Mouse (Mus musculus) left cerebral cortex, postnatal 36 days (tissue): ENCODE measurements at regions not wholly inside any gene's neighbourhood (a gene's known extent, or its start where the extent isn't known, plus 50 kb on each side); places are given as distances from the start of the nearest gene placed in this dataset.
A peak's percentile ranks its signal among the peaks of the same experiment; 100 is the strongest.

Source experiments
- DNase-seq, 2 experiments: peaks; one replicate each; pipeline ENCODE4 v3.0.0; 2021 to 2022; ENCODE audit warnings: low spot score in 2 of 2, mixed read lengths in 1 of 2
- intact Hi-C: fragments of 180-260 bp; cut with DNase I; formaldehyde crosslinking; loops from one replicate; pipeline ENCODE4 v1.15.1; 2025

GRCm38 (mm10) chr16:77405859-77406258, 196.0 kb downstream of the Gm11146 start:
- intact Hi-C loops = no loop called here
- DNase-seq = no peak

- DNase-seq = no peak
- intact Hi-C loops = no loop called here
Measured at GRCm38 (mm10) chr16:77405181-77405818, 196.6 kb downstream of the Gm11146 start.

GRCm38 (mm10) chr16:77402711-77403280, 199.1 kb downstream of the Gm11146 start:
- intact Hi-C loops = loop anchor here (5.0 kb wide), 1 partner anchor 70 kb away; no protein-coding TSS in a partner anchor

GRCm38 (mm10) chr16:77401185-77401943, 200.5 kb downstream of the Gm11146 start:
- intact Hi-C loops = loop anchor here (5.0 kb wide), 1 partner anchor 69 kb away; no protein-coding TSS in a partner anchor
- DNase-seq = no peak

More at GRCm38 (mm10) chr16:77402711-77403280, 199.1 kb downstream of the Gm11146 start:
- DNase-seq = no peak

- intact Hi-C loops = loop anchor here (5.0 kb wide), 1 partner anchor 68 kb away; no protein-coding TSS in a partner anchor
- DNase-seq = peak; percentile 54 to 65
Measured at GRCm38 (mm10) chr16:77400276-77400891, 201.5 kb downstream of the Gm11146 start.

GRCm38 (mm10) chr16:77399846-77400275, 202.0 kb downstream of the Gm11146 start:
- DNase-seq = peak in 1 of 2 experiments; percentile 29
- intact Hi-C loops = loop anchor here (5.0 kb wide), 1 partner anchor 68 kb away; no protein-coding TSS in a partner anchor

- intact Hi-C loops = no loop called here
Measured at GRCm38 (mm10) chr16:77394054-77394716, 207.7 kb downstream of the Gm11146 start.

GRCm38 (mm10) chr16:77393470-77393869, 208.4 kb downstream of the Gm11146 start:
- intact Hi-C loops = no loop called here
- no peak for DNase-seq

More at GRCm38 (mm10) chr16:77394054-77394716, 207.7 kb downstream of the Gm11146 start:
- DNase-seq = no peak

GRCm38 (mm10) chr16:77392205-77392604, 209.7 kb downstream of the Gm11146 start:
- intact Hi-C loops = no loop called here
- no peak for DNase-seq

GRCm38 (mm10) chr16:77384021-77384729, 217.7 kb downstream of the Gm11146 start:
- intact Hi-C loops = no loop called here

GRCm38 (mm10) chr16:77382790-77383189, 219.1 kb downstream of the Gm11146 start:
- DNase-seq = no peak
- intact Hi-C loops = no loop called here

More at GRCm38 (mm10) chr16:77384021-77384729, 217.7 kb downstream of the Gm11146 start:
- no peak for DNase-seq

- no peak for DNase-seq
- intact Hi-C loops = no loop called here
Measured at GRCm38 (mm10) chr16:77372768-77373167, 229.1 kb downstream of the Gm11146 start.

GRCm38 (mm10) chr16:77369810-77370209, 232.1 kb downstream of the Gm11146 start:
- intact Hi-C loops = no loop called here
- no peak for DNase-seq

GRCm38 (mm10) chr16:77365254-77365653, 236.6 kb downstream of the Gm11146 start:
- no peak for DNase-seq
- intact Hi-C loops = no loop called here

- DNase-seq = no peak
- intact Hi-C loops = no loop called here
Measured at GRCm38 (mm10) chr16:77364439-77364838, 237.5 kb downstream of the Gm11146 start.

- intact Hi-C loops = no loop called here
- no peak for DNase-seq
Measured at GRCm38 (mm10) chr16:77359190-77359589, 242.7 kb downstream of the Gm11146 start.

GRCm38 (mm10) chr16:77355260-77355659, 246.6 kb downstream of the Gm11146 start:
- intact Hi-C loops = no loop called here
- DNase-seq = no peak

- no peak for DNase-seq
- intact Hi-C loops = no loop called here
Measured at GRCm38 (mm10) chr16:77354201-77354712, 247.6 kb downstream of the Gm11146 start.

GRCm38 (mm10) chr16:77346128-77346527, 255.8 kb downstream of the Gm11146 start:
- DNase-seq = no peak
- intact Hi-C loops = no loop called here
